Mouse (Mus musculus): Measurements from ENCODE around the gene Olfr1257.
"Not testable (repeated sequence)": the region's sequence is repeated elsewhere in the genome, so short reads cannot be mapped to it uniquely, and the experiment has no call there.

Olfr1257 gene

DNA sequence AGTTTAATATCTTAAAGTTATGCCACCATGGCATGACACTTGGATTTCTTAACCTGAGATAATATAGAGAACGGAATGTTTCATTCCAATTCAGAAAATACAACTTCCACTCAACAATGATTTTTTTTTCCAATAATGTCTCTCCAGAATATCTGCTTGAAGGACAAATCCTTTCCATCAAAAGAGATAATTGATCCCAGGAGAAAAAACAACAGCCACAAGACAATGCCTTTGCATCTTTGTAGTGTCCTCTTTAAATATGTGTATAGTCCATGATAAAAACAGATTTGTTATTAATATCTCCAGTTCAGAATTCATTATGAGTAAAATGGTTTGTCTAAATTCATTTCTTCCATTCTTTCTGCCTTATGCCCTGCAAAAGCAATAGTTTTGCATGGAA is at the start of gene Olfr1257:
TSS of gene Olfr1257 (plus strand) at position 301 of the 400 bp plus-strand sequence.
- in situ Hi-C loops (cut with MboI, MseI), result no loop called here

DNA sequence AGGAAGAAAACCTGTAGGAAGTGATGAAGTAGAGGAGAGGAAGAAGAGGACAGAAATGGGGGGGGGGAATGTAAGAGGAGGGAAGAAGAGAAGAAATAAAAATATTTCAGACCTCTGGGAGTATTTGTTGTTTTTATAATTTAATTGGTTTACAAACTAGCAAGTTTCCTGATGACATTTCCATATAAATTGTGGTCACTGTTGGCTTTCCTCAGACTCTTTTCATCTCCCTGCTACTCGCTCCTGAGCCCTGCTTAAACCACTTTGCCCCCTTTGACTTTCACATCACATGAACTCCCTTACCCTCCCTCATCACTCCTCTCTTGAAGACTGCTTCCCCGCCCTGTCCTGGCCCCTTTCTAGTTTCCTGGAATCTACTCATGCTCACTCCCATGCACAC is 36.8 kb upstream of the Olfr1257 start, which contains the start of gene Olfr1256:
TSS of gene Olfr1256 (minus strand) at position 101 of the 400 bp plus-strand sequence.
- in situ Hi-C loops (cut with MboI, MseI), result no loop called here

DNA sequence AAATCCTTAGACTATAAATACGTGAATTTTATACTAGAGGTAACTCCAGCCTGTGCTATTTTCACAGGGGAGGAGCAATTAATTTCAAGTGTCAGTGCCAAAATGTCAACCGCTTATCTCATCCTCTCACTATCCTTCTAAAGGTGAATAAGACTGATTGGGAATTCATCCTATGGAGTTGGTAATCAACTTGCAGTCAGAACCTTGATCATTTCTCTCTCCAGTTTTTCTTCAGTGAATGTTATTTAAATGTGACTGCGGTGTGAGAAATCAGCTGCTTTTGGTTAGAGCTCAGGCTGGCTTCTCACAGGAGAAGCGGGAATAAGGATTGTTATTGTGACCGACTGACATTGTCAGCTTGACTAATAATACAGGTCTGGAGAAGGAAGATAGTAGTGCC is 30.1 kb upstream of the Olfr1257 start, which contains the start of gene Olfr48:
TSS of gene Olfr48 (minus strand) at position 101 of the 400 bp plus-strand sequence.
- in situ Hi-C loops (cut with MboI, MseI), result no loop called here

DNA sequence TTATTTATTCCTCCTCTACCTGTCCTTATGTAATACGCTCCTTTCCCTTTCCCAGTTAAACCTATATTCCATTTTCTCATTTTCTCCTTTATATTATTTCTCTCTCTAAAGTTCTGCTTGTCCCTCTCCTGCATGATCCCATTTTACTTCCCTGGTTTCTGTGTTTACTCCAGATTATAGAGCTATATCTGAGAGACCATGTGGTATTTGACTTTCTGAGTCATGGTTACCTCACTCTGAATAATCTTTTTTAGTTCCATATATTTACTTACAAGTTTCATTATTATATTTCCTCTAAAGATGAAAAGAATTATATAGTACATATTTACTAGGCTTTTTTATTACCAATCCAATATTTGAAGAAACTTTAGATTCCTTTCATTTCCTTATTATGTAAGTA is 29.0 kb upstream of the Olfr1257 start:
- in situ Hi-C loops (cut with MboI, MseI), result no loop called here

DNA sequence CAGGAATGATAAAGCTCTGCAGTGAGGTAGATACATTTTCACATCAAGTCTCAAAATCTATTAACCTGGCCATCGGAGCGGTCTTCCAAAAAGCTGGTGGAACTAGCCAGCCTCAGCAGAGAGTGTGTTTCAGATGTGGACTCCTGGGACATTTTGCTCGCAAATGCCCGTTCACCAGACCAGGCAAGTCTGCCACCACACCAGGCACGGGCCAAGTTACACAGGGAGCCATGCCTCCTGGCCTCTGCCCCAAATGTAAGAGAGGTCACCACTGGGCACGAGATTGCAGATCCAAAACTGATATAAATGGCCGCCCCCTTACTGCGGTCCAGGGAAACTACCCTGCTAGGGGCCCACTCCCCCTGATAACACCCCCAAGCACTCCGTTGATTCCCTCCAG is 34.4 kb downstream of the Olfr1257 start:
- in situ Hi-C loops (cut with MboI, MseI), result not testable (repeated sequence)

DNA sequence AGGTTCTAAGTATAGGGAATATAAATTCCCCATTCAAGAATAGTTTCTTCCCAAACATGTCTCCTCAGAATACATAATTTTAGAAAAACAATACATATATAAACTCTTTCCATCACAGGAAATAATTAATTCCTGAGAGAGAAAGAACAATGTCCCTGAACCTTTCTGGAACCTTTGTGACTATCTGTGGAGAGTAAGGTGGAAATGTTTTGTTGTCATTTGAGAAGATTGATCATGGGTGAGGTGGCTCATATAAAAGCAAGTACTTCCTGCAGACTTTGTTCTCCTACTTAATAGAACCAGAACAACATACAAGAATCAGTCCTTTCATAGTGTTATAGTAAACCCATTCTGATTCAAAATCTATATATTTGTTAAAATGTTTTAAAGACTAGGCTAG is 48.8 kb downstream of the Olfr1257 start, which contains the start of gene Olfr1258:
TSS of gene Olfr1258 (plus strand) at position 301 of the 400 bp plus-strand sequence.
- in situ Hi-C loops (cut with MboI, MseI), result no loop called here
